Mouse (Mus musculus): Measurements from ENCODE around the gene Mink1. TPM values are rescaled to one million over a fixed set of nuclear protein-coding genes. Genes with fewer than 3 reads are reported as not detected.

Mink1 gene
- polyA plus RNA-seq, 1 experiment from 2014 or later = 15.2 TPM

- ATAC-seq (ENCODE audit: insufficient read depth) (no peak), DNase-seq (no peak)
- Histone ChIP-seq H3K36me3 (ENCODE audit: insufficient read depth) (no peaks in the 10 kb centered on the region), H3K27ac (ENCODE audit: low read depth) (no peak within 1 kb of the TSS), H3K4me1 (ENCODE audit: insufficient read depth) (peaks cover 10% of the 10 kb centered on the region; the same call in 1 of the 2 replicates), H3K9me3 (ENCODE audit: low read depth, low read length) (no peaks in the 10 kb centered on the region), H3K4me2 (no peak within 1 kb of the TSS), H3K4me3 (ENCODE audit: low read depth, low read length) (no peak within 1 kb of the TSS), H3K9ac (no peak within 1 kb of the TSS), H3K27me3 (ENCODE audit: insufficient read depth, low read length) (no peaks in the 10 kb centered on the region)
- no peak for TF ChIP-seq CTCF (IDR thresholded peaks at IDR 0.05; ENCODE audit: low read depth)
- WGBS = 37% methylated on average over 1 of the region's 1 CpGs
These were observed 56.4 kb downstream of the Mink1 start, which contains the start of gene Chrne for GRCm38 (mm10) chr11:70619101-70619500. Chrne (minus strand) TSS chr11:70619216.

- no peaks in the 10 kb centered on the region for H3K9me3 ChIP-seq (ENCODE audit: low read depth, low read length)
- 28% methylated on average over 7 of the region's 7 CpGs for WGBS
These were observed 59.5 kb downstream of the Mink1 start for GRCm38 (mm10) chr11:70621972-70622814.

GRCm38 (mm10) chr11:70623053-70623742 lies 60.5 kb downstream of the Mink1 start:
- no peaks in the 10 kb centered on the region for H3K36me3 ChIP-seq (ENCODE audit: insufficient read depth)
- TF ChIP-seq CTCF (IDR thresholded peaks at IDR 0.05; ENCODE audit: low read depth) = peak; percentile 45
- H3K4me3 ChIP-seq (ENCODE audit: low read depth, low read length) = no peak overlapping the region
- H3K4me1 ChIP-seq (ENCODE audit: insufficient read depth) = no peaks in the 10 kb centered on the region
- whole genome bisulfite sequencing = 70% methylated on average over 10 of the region's 10 CpGs
- H3K4me2 ChIP-seq = no peak overlapping the region
- no peaks in the 10 kb centered on the region for H3K9me3 ChIP-seq (ENCODE audit: low read depth, low read length)
- H3K27me3 ChIP-seq (ENCODE audit: insufficient read depth, low read length) = no peaks in the 10 kb centered on the region
- DNase-seq = peak; percentile 34
- H3K9ac ChIP-seq = no peak overlapping the region
- H3K27ac ChIP-seq (ENCODE audit: low read depth) = no peak overlapping the region
- ATAC-seq (ENCODE audit: insufficient read depth) = no peak

More at GRCm38 (mm10) chr11:70621972-70622814, 59.5 kb downstream of the Mink1 start:
- Histone ChIP-seq H3K9ac (no peak overlapping the region), H3K27me3 (ENCODE audit: insufficient read depth, low read length) (no peaks in the 10 kb centered on the region), H3K4me2 (no peak overlapping the region), H3K27ac (ENCODE audit: low read depth) (0 out of 2 replicates have a peak overlapping the region, but pooled peaks have one; percentile 24), H3K36me3 (ENCODE audit: insufficient read depth) (no peaks in the 10 kb centered on the region), H3K4me3 (ENCODE audit: low read depth, low read length) (no peak overlapping the region), H3K4me1 (ENCODE audit: insufficient read depth) (no peaks in the 10 kb centered on the region)
- DNase-seq (peak; percentile 46), ATAC-seq (ENCODE audit: insufficient read depth) (no peak)
- TF ChIP-seq CTCF (IDR thresholded peaks at IDR 0.05; ENCODE audit: low read depth) = no peak

GRCm38 (mm10) chr11:70625473-70625872 lies 62.8 kb downstream of the Mink1 start:
- WGBS = 39% methylated on average over 4 of the region's 4 CpGs
- no peak overlapping the region for H3K4me2 ChIP-seq
- TF ChIP-seq CTCF (IDR thresholded peaks at IDR 0.05; ENCODE audit: low read depth) = peak; percentile 70
- H3K4me3 ChIP-seq (ENCODE audit: low read depth, low read length) = no peak overlapping the region
- H3K27me3 ChIP-seq (ENCODE audit: insufficient read depth, low read length) = no peaks in the 10 kb centered on the region
- DNase-seq (peak; percentile 77), ATAC-seq (ENCODE audit: insufficient read depth) (no peak)
- no peaks in the 10 kb centered on the region for H3K36me3 ChIP-seq (ENCODE audit: insufficient read depth)
- no peaks in the 10 kb centered on the region for H3K4me1 ChIP-seq (ENCODE audit: insufficient read depth)
- no peak overlapping the region for H3K9ac ChIP-seq
- H3K9me3 ChIP-seq (ENCODE audit: low read depth, low read length) = no peaks in the 10 kb centered on the region
- no peak overlapping the region for H3K27ac ChIP-seq (ENCODE audit: low read depth)

- Histone ChIP-seq H3K27me3 (ENCODE audit: insufficient read depth, low read length) (no peaks in the 10 kb centered on the region), H3K4me3 (ENCODE audit: low read depth, low read length) (no peak overlapping the region), H3K27ac (ENCODE audit: low read depth) (no peak overlapping the region), H3K9ac (no peak overlapping the region), H3K36me3 (ENCODE audit: insufficient read depth) (no peaks in the 10 kb centered on the region), H3K4me1 (ENCODE audit: insufficient read depth) (no peaks in the 10 kb centered on the region), H3K9me3 (ENCODE audit: low read depth, low read length) (no peaks in the 10 kb centered on the region), H3K4me2 (no peak overlapping the region)
- DNase-seq = no peak
- no peak for ATAC-seq (ENCODE audit: insufficient read depth)
- WGBS = 60% methylated on average over 4 of the region's 4 CpGs
- TF ChIP-seq CTCF (IDR thresholded peaks at IDR 0.05; ENCODE audit: low read depth) = no peak
These were observed 64.2 kb downstream of the Mink1 start for GRCm38 (mm10) chr11:70626877-70627276.

- H3K9ac ChIP-seq = no peak overlapping the region
- no peaks in the 10 kb centered on the region for H3K36me3 ChIP-seq (ENCODE audit: insufficient read depth)
- no peak for TF ChIP-seq CTCF (IDR thresholded peaks at IDR 0.05; ENCODE audit: low read depth)
- 57% methylated on average over 2 of the region's 2 CpGs for WGBS
- peak; percentile 34 for DNase-seq
- H3K4me2 ChIP-seq = no peak overlapping the region
- no peak for ATAC-seq (ENCODE audit: insufficient read depth)
- H3K27me3 ChIP-seq (ENCODE audit: insufficient read depth, low read length) = no peaks in the 10 kb centered on the region
- H3K4me1 ChIP-seq (ENCODE audit: insufficient read depth) = no peaks in the 10 kb centered on the region
- H3K4me3 ChIP-seq (ENCODE audit: low read depth, low read length) = no peak overlapping the region
- no peak overlapping the region for H3K27ac ChIP-seq (ENCODE audit: low read depth)
- no peaks in the 10 kb centered on the region for H3K9me3 ChIP-seq (ENCODE audit: low read depth, low read length)
These were observed 65.8 kb downstream of the Mink1 start for GRCm38 (mm10) chr11:70628431-70628830.

- no peaks in the 10 kb centered on the region for H3K9me3 ChIP-seq (ENCODE audit: low read depth, low read length)
- WGBS = 46% methylated on average over 5 of the region's 5 CpGs
- no peak overlapping the region for H3K4me2 ChIP-seq
- H3K4me3 ChIP-seq (ENCODE audit: low read depth, low read length) = no peak overlapping the region
- ATAC-seq (ENCODE audit: insufficient read depth) (no peak), DNase-seq (peak; percentile 42)
- H3K27ac ChIP-seq (ENCODE audit: low read depth) = no peak overlapping the region
- no peaks in the 10 kb centered on the region for H3K4me1 ChIP-seq (ENCODE audit: insufficient read depth)
- H3K36me3 ChIP-seq (ENCODE audit: insufficient read depth) = no peaks in the 10 kb centered on the region
- H3K9ac ChIP-seq = no peak overlapping the region
- peak; percentile 41 for TF ChIP-seq CTCF (IDR thresholded peaks at IDR 0.05; ENCODE audit: low read depth)
- no peaks in the 10 kb centered on the region for H3K27me3 ChIP-seq (ENCODE audit: insufficient read depth, low read length)
These were observed 66.9 kb downstream of the Mink1 start for GRCm38 (mm10) chr11:70629557-70629956.
